Mouse (Mus musculus) skeletal muscle tissue, adult 2 months (tissue): ENCODE results near the gene Snx29.
A peak's percentile ranks its signal among the peaks of the same experiment; 100 is the strongest.

Experiments used
- DNase-seq: peaks from one replicate; pipeline ENCODE4 v3.0.0-alpha.2; 2012; ENCODE audit warnings: low read depth, low spot score

The Snx29 gene

GRCm38 (mm10) chr16:11636196-11636733 lies 313.6 kb downstream of the Snx29 start:
- DNase-seq = no peak

- no peak for DNase-seq
Measured at GRCm38 (mm10) chr16:11636902-11637301, 314.2 kb downstream of the Snx29 start.

- no peak for DNase-seq
Measured at GRCm38 (mm10) chr16:11637794-11638193, 315.1 kb downstream of the Snx29 start.

- no peak for DNase-seq
Measured at GRCm38 (mm10) chr16:11638739-11639138, 316.0 kb downstream of the Snx29 start.

- no peak for DNase-seq
Measured at GRCm38 (mm10) chr16:11639936-11640335, 317.2 kb downstream of the Snx29 start.

GRCm38 (mm10) chr16:11643603-11644002 lies 320.9 kb downstream of the Snx29 start:
- DNase-seq = no peak

GRCm38 (mm10) chr16:11644399-11644798 lies 321.7 kb downstream of the Snx29 start:
- DNase-seq = no peak

GRCm38 (mm10) chr16:11645668-11646067 lies 323.0 kb downstream of the Snx29 start:
- no peak for DNase-seq

GRCm38 (mm10) chr16:11646745-11647289 lies 324.1 kb downstream of the Snx29 start:
- DNase-seq = no peak

GRCm38 (mm10) chr16:11648169-11648688 lies 325.5 kb downstream of the Snx29 start:
- DNase-seq = no peak

GRCm38 (mm10) chr16:11652686-11653366 lies 330.1 kb downstream of the Snx29 start:
- DNase-seq = no peak

- no peak for DNase-seq
Measured at GRCm38 (mm10) chr16:11655893-11656292, 333.2 kb downstream of the Snx29 start.

GRCm38 (mm10) chr16:11657111-11657510 lies 334.4 kb downstream of the Snx29 start:
- no peak for DNase-seq

GRCm38 (mm10) chr16:11659111-11659720 lies 336.5 kb downstream of the Snx29 start:
- DNase-seq = no peak

- DNase-seq = no peak
Measured at GRCm38 (mm10) chr16:11664896-11665705, 342.4 kb downstream of the Snx29 start.

GRCm38 (mm10) chr16:11665869-11666268 lies 343.2 kb downstream of the Snx29 start:
- no peak for DNase-seq

- no peak for DNase-seq
Measured at GRCm38 (mm10) chr16:11668375-11668774, 345.7 kb downstream of the Snx29 start.

GRCm38 (mm10) chr16:11668878-11669277 lies 346.2 kb downstream of the Snx29 start:
- no peak for DNase-seq

GRCm38 (mm10) chr16:11670251-11670970 lies 347.7 kb downstream of the Snx29 start:
- DNase-seq = no peak

GRCm38 (mm10) chr16:11670971-11671310 lies 348.2 kb downstream of the Snx29 start:
- DNase-seq = no peak

- DNase-seq = peak; percentile 24
Measured at GRCm38 (mm10) chr16:11676006-11676405, 353.3 kb downstream of the Snx29 start.
